Mouse (Mus musculus) heart, adult 10 weeks (tissue): Measurements from ENCODE around the gene Olfr952. TPM values are rescaled to one million over a fixed set of nuclear protein-coding genes. Genes with fewer than 3 reads are reported as not detected.

Experiments used
- polyA plus RNA-seq: library from polyadenylated mRNA; stranded (reverse); fragments of 350-450 nt; fragmentation: Illumina TruSeq; extraction: RNeasy Lipid Tissue Mini Kit (QIAGEN cat#74804); gene quantifications from one replicate; pipeline ENCODE4 v1.2.3, GENCODE M21; 2014; ENCODE audit warnings: low read depth, low replicate concordance

Olfr952 gene
- polyA plus RNA-seq: not detected

DNA sequence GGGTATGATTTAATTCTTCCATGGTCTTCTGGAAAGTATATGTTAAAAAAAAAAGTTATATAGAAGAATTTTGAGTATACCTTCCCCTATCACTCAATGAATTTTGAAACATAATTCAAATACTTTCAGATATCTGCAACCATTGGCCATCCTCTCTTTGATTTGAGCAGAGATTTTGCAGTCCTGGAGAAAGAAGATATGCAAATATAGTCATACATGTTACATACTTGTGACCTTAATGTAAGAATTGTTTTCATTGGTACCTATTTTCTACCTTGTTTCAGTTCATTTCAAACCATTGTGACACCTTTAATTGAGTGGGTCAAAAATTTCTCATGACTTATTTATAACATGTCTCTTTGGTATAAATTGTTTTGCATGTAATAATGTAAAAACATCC, at the start of gene Olfr952:
Gene Olfr952 (minus strand): TSS at position 101 of the 400 bp plus-strand sequence.

GRCm38 (mm10) chr9:39471844-39472243, 44.9 kb upstream of the Olfr952 start, which contains the start of gene Olfr955:
Olfr955 (minus strand) TSS chr9:39471944.

DNA sequence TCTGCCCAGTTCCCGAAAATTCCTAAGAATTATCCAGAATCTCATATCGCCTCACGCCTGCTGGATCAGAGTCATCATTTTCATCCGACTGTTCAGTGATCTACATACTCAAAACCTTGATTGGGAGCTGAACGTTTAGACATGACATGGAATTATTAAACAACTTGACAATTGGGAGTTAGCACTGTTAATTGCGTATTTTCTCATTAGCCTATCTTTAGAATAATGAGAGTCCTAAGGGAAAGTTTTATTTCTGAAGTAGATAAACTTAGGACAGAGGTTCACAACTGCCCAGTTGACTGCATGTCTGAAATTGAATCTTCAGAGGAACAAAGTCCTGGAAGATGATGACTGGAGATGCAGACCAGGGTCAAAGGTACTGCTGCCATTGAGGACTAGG, 29.5 kb upstream of the Olfr952 start, which contains the start of gene Olfr954:
Gene Olfr954 (plus strand): TSS at position 301 of the 400 bp plus-strand sequence.

GRCm38 (mm10) chr9:39387110-39387509, 39.8 kb downstream of the Olfr952 start, which contains the start of gene Olfr951:
Olfr951 (plus strand) TSS chr9:39387410.

Other genes with a start within 250 kb of the Olfr952 start
- gene Olfr944, start 225.2 kb downstream of the Olfr952 start, polyA plus RNA-seq: not detected
- gene Olfr1537, start 177.2 kb downstream of the Olfr952 start, polyA plus RNA-seq: not detected
- gene Olfr945, start 150.3 kb downstream of the Olfr952 start, polyA plus RNA-seq: not detected
- gene Olfr948, start 101.1 kb downstream of the Olfr952 start, polyA plus RNA-seq: not detected
- not detected for gene Olfr951, start 39.7 kb downstream of the Olfr952 start, polyA plus RNA-seq
- not detected for gene Olfr954, start 29.6 kb upstream of the Olfr952 start, polyA plus RNA-seq
- not detected for gene Olfr955, start 44.8 kb upstream of the Olfr952 start, polyA plus RNA-seq
- gene Olfr44, start 66.8 kb upstream of the Olfr952 start, polyA plus RNA-seq: not detected
- gene Olfr957, start 88.7 kb upstream of the Olfr952 start, polyA plus RNA-seq: not detected
- not detected for gene Olfr958, start 126.9 kb upstream of the Olfr952 start, polyA plus RNA-seq
- gene Olfr959, start 148.4 kb upstream of the Olfr952 start, polyA plus RNA-seq: not detected
- 0.26 TPM for gene AW551984, start 177.3 kb upstream of the Olfr952 start, polyA plus RNA-seq
- not detected for gene Olfr148, start 183.5 kb upstream of the Olfr952 start, polyA plus RNA-seq
- gene Olfr960, start 194.2 kb upstream of the Olfr952 start, polyA plus RNA-seq: not detected
- not detected for gene Olfr961, start 217.9 kb upstream of the Olfr952 start, polyA plus RNA-seq
- not detected for gene Olfr963, start 240.1 kb upstream of the Olfr952 start, polyA plus RNA-seq